Mouse (Mus musculus) retina, postnatal 7 days (tissue): ENCODE measurements around the gene Bid.
"Not testable (repeated sequence)": the region's sequence is repeated elsewhere in the genome, so short reads cannot be mapped to it uniquely, and the experiment has no call there.

Source experiments
- DNase-seq: peaks from one replicate; pipeline ENCODE4 v3.0.0-alpha.2; 2012; ENCODE audit warnings: low read depth, low spot score

Bid gene

DNA sequence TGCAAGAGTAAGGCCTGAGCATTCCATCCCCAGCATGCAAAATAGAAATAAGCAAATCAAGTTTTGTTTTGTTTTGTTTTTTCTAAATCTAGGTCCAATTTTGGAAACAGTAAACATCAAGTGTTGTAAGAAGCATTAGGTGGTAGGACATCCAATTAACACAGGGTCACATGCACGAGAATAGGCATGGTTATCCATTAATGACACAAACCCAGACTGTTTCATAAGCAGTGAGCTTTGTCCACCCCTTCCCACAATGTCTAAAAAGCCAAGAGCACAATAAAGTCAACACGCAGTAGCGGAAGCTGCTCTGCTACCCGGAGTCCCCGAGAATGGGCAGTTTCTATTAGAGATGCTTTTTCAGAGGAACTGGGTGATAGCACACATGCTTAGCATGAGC is 11.5 kb downstream of the Bid start:
- no peak for DNase-seq

- no peak for DNase-seq
These were observed 12.7 kb downstream of the Bid start for GRCm38 (mm10) chr6:120903961-120904360.

DNA sequence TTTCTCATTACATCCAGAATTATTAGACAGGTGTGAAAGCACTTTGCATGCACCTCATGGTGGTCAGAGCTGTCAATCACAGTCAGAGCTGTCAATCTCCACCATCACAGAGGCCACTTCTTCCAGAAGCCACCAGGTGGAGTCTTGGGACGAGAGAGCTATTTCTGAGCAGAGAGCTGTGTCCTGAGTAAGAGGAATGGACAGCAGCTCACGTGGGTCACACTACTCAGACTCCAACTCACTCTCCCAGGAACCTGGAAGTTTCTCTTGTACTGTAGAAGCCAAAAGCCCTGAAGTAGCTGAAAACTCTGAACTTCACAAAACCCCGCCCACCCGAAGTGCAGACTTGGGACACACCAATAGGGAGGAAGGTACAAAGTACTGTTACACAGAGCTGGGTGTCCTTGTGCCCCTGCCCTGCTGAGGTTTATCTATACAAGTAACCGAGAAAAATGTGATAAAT is 13.2 kb downstream of the Bid start:
- no peak for DNase-seq

- DNase-seq = no peak
These were observed 14.6 kb downstream of the Bid start for GRCm38 (mm10) chr6:120901776-120902645.

- no peak for DNase-seq
These were observed 18.3 kb downstream of the Bid start for GRCm38 (mm10) chr6:120898188-120898833.

DNA sequence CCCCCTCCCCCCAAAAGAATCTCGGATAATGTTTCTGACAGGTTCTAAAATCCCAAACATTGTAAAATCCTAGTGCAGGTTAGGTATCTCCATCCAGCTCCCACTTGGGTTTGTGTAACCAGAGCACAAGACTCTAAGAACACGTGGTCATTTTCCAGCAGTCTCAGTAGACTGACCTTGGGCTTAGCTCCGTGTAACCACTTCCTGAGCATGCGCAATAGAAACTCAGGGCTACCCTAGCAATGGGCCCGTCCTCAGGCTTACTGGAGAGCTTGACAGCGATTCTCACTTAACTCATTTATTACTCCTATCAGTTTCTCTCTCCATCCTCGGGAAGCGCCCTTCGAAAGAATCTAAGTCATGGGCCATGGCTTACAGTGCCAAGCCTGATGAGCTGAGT is 22.1 kb downstream of the Bid start:
- DNase-seq = no peak

DNA sequence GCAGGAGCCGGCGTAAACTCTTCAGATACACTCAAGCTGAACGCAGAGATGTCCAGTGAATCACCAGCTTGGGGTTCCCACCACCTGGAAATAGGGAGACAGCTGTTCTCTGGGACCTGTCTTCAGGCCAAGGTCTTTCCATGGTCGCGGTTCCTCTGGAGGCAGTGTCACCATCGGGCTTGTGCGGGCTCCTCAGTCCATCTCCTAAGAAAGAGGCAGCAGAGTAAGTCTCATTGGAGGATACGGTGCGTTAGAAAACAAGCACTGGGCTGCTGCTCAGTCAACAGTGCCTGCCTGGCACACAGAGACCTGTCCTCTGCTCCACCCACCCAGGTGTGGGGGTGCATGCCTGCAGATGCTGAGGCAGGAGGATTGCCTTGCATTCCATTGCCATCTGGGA is 22.6 kb downstream of the Bid start:
- DNase-seq = no peak

- DNase-seq = no peak
These were observed 30.0 kb downstream of the Bid start for GRCm38 (mm10) chr6:120886696-120887095.

DNA sequence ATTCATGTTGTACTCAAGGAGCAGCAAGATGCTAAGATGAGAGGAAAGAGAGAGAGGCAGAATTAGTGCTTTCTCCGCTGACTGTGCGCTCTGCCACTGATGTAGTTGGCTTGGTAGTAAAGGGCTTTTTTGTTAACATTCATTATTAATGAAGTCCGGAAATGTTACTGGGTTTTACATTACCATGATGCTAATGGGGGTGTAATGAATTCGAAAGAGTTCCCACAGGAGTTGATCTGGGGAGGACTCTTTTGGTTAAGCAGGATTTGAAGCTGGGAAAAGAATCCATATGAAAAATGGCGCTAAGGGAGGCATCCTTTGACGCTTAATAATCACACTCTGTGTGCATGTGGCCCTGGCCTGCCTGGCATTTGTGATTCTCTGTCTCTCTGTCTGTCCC is 32.2 kb downstream of the Bid start:
- DNase-seq = no peak

DNA sequence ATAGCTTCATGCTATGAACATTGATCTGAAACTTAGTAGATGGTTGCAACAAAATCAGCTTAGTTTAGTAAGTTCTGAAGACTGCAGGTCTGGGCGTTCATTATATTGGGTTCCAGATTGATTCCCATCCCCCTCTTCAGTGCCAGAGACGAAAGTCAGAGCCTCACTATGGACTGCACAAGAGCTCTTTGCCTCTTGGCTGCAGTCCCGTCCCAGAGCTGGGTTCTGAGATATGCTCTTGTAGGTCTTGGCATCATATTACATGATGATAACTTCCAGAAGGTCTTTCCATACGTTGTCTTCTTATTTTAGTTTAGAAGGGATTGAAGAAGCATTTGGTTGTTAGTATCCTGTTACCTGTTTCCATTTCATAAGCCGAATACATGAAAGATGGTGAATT is 37.6 kb downstream of the Bid start:
- no peak for DNase-seq

DNA sequence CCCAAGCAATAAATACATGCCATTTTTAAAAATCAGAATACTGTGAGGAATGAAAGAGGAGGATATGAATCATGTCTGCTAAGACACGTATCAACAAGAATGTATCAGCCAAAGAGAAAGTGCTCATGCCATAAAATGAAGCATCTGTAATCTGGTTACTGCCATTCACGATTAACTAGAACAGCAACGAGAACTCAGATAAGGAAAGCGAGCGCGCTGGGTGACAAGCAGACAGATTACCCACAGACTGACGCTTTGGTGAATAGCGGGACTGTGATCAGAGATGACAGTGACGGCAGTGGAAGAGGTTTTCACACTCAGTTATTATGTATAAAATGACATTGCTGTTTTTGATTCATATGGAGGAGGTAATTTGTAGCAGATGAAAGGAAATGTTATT is 42.8 kb downstream of the Bid start:
- no peak for DNase-seq

DNA sequence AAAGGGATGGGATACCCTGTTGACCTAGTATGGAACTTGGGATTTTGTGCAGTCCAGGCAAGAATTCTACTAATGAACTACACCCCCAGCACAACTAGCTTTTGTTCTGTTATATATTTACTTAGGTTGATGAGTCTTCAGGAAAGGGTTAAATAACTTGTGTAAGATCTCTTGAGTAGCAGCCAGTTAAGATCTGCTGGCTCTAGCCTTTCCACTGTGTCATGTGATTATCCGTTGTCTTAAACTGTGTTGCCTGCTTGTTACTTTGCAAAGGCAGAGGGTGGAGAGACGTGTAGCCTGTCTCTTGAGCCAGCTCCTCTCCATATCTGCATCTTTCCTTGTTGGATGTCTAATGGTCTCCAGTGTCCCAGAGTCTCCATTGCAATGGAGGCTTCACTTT is 45.4 kb downstream of the Bid start:
- DNase-seq = no peak

DNA sequence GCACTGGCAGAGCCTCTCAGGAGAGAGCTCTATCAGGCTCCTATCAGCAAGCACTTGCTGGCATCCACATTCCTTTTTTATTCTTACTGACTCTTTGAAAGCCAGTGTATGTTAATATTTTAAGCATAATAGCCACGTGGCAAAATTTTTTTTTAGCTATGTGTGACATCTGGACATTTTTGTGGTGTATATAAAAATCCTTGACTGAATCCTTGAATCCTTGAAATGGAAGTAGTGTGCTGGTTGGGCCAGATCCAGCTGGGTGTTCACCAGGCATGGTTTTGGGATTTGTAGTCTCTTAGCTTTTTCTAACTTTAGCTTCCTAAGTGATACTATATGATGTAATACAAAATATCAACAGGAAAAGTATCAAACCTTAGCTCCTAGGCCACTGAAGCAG is 47.8 kb downstream of the Bid start:
- no peak for DNase-seq

DNA sequence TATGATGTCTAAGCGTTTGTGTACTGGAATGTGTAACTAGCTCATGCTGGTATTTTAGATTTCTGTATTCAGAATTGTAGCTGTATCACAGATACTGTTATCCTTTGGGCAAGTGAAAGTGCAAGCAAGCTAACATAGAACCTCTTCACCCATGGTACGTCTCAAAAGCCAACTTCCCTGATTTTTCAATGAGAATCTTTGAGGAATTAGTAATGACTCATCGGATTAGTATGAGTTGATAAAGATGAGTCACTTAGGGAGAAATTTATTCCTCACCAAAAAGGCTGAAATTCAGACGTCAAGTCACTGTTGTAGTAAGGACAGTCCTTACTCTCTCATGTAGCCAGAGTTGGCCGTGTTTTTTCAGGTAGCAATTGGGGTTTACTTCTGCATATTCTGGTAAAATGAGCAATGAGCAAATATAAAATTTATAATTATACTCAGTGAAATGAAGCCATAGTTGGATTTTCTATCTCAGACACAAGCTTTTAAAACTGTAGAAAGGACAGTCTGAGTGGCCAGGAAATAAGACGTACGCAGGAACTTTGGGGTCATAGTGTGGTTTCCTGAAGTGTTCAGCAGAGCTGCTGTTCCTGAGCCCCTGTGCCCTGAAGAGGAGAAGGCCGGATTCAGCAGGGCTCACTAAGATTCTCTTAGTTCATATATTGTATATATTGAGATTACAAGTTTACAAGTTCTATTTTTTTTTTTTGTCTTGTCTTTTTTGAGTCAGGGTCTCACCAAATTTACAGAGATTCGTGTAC is 50.4 kb downstream of the Bid start:
- no peak for DNase-seq

GRCm38 (mm10) chr6:120860079-120860478 is 56.6 kb downstream of the Bid start:
- no peak for DNase-seq

GRCm38 (mm10) chr6:120858217-120858711 is 58.4 kb downstream of the Bid start:
- DNase-seq = peak; percentile 46

DNA sequence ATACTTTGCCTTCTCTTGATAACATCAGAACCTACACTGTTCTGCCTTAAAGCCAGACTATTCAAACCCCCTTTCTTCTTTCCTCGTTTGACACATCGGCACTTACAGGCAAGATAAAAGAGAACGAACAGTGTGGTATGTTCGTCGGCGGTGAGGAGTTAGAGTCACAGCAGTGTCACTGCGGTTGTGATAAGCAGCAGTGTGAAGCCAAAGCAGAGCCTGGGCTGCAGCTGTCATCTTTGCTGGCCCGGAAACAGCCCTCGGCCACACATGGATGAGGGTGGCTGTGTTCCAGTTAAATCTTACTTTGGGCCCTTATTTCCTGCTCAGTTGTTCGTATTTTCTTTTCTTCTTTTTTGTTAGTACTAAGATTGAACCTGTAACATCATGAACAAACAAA is 62.2 kb downstream of the Bid start:
- DNase-seq = no peak

DNA sequence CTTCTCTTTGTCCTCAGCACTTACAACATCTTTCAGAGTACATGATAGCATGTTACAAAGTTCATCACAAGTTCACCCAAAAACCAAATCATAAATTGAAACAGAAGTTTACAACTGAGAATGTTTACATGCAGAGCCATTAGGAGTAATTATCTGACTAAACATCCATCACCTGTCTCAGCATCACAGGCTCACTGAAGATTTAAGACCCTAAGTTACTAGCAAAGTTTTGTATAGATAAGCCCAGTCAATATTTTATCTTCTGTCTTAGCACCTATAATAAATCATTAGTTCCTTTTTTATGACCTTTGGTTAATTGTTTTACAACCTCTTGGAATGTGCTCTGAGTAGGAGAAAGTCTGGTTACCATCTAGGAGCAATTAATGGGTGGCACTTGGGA is 65.9 kb downstream of the Bid start:
- DNase-seq = not testable (repeated sequence)
